Mouse (Mus musculus): ENCODE measurements at regions not wholly inside any gene's neighbourhood (a gene's known extent, or its start where the extent isn't known, plus 50 kb on each side); places are given as distances from the start of the nearest gene placed in this dataset.

- H3K9me3 ChIP-seq (replicated peaks) = no peaks in the 10 kb centered on the region
- no peak overlapping the region for H3K4me2 ChIP-seq (replicated peaks)
- H3K27ac ChIP-seq = no peak overlapping the region
- H3K36me3 ChIP-seq = no peaks in the 10 kb centered on the region
- no peak overlapping the region for H3K9ac ChIP-seq
- ATAC-seq (ENCODE audit: low FRiP score) = no peak
- no peak overlapping the region for H3K4me3 ChIP-seq
- H3K27me3 ChIP-seq = no peaks in the 10 kb centered on the region
- H3K4me1 ChIP-seq = peaks cover 10% of the 10 kb centered on the region; the same call in 1 of the 2 replicates
- WGBS = 87% methylated on average over 3 of the region's 3 CpGs
These were observed 97.6 kb upstream of the Nrp1 start for GRCm38 (mm10) chr8:128260836-128261235.

- no peak for ATAC-seq (ENCODE audit: low FRiP score)
- WGBS = 86% methylated on average over 3 of the region's 3 CpGs
- Histone ChIP-seq H3K4me2 (replicated peaks) (no peak overlapping the region), H3K27me3 (no peaks in the 10 kb centered on the region), H3K4me1 (peaks cover 10% of the 10 kb centered on the region), H3K4me3 (no peak overlapping the region), H3K27ac (no peak overlapping the region), H3K9me3 (replicated peaks) (no peaks in the 10 kb centered on the region), H3K36me3 (no peaks in the 10 kb centered on the region), H3K9ac (no peak overlapping the region)
These were observed 97.0 kb upstream of the Nrp1 start for GRCm38 (mm10) chr8:128261367-128261766.

- ATAC-seq (ENCODE audit: low FRiP score) = no peak
- Histone ChIP-seq H3K9me3 (replicated peaks) (no peaks in the 10 kb centered on the region), H3K27me3 (no peaks in the 10 kb centered on the region), H3K9ac (no peak overlapping the region), H3K4me1 (peaks cover 10% of the 10 kb centered on the region), H3K4me2 (replicated peaks) (no peak overlapping the region), H3K4me3 (no peak overlapping the region), H3K36me3 (no peaks in the 10 kb centered on the region), H3K27ac (no peak overlapping the region)
- 44% methylated on average over 9 of the region's 9 CpGs for WGBS
These were observed 95.0 kb upstream of the Nrp1 start for GRCm38 (mm10) chr8:128263251-128263947.

GRCm38 (mm10) chr8:128267261-128267660, 91.1 kb upstream of the Nrp1 start:
- Histone ChIP-seq H3K9me3 (replicated peaks) (no peaks in the 10 kb centered on the region), H3K4me3 (no peak overlapping the region), H3K4me1 (peaks cover 10% of the 10 kb centered on the region), H3K27ac (no peak overlapping the region), H3K9ac (no peak overlapping the region), H3K27me3 (no peaks in the 10 kb centered on the region), H3K36me3 (no peaks in the 10 kb centered on the region), H3K4me2 (replicated peaks) (no peak overlapping the region)
- 57% methylated on average over 4 of the region's 4 CpGs for WGBS
- no peak for ATAC-seq (ENCODE audit: low FRiP score)

- no peak overlapping the region for H3K9ac ChIP-seq
- H3K27ac ChIP-seq = no peak overlapping the region
- H3K4me3 ChIP-seq = no peak overlapping the region
- no peak for ATAC-seq (ENCODE audit: low FRiP score)
- WGBS = 72% methylated on average over 3 of the region's 3 CpGs
- no peaks in the 10 kb centered on the region for H3K27me3 ChIP-seq
- H3K36me3 ChIP-seq = no peaks in the 10 kb centered on the region
- no peaks in the 10 kb centered on the region for H3K9me3 ChIP-seq (replicated peaks)
- H3K4me1 ChIP-seq = peaks cover 10% of the 10 kb centered on the region
- no peak overlapping the region for H3K4me2 ChIP-seq (replicated peaks)
These were observed 90.4 kb upstream of the Nrp1 start for GRCm38 (mm10) chr8:128268010-128268409.

GRCm38 (mm10) chr8:128269546-128269945, 88.9 kb upstream of the Nrp1 start:
- Histone ChIP-seq H3K27me3 (no peaks in the 10 kb centered on the region), H3K27ac (no peak overlapping the region), H3K36me3 (no peaks in the 10 kb centered on the region), H3K4me2 (replicated peaks) (no peak overlapping the region), H3K4me3 (no peak overlapping the region), H3K9me3 (replicated peaks) (no peaks in the 10 kb centered on the region), H3K9ac (no peak overlapping the region), H3K4me1 (no peaks in the 10 kb centered on the region; the same call in 1 of the 2 replicates)
- WGBS = 84% methylated on average over 1 of the region's 1 CpGs
- no peak for ATAC-seq (ENCODE audit: low FRiP score)

- H3K9me3 ChIP-seq (replicated peaks) = no peaks in the 10 kb centered on the region
- H3K4me3 ChIP-seq = no peak overlapping the region
- H3K36me3 ChIP-seq = no peaks in the 10 kb centered on the region
- 28% methylated on average over 3 of the region's 3 CpGs for WGBS
- no peak overlapping the region for H3K4me2 ChIP-seq (replicated peaks)
- ATAC-seq (ENCODE audit: low FRiP score) = no peak
- H3K27me3 ChIP-seq = no peaks in the 10 kb centered on the region
- no peaks in the 10 kb centered on the region; the same call in 1 of the 2 replicates for H3K4me1 ChIP-seq
- no peak overlapping the region for H3K9ac ChIP-seq
- H3K27ac ChIP-seq = no peak overlapping the region
These were observed 85.5 kb upstream of the Nrp1 start for GRCm38 (mm10) chr8:128272866-128273344.

- no peak overlapping the region for H3K4me3 ChIP-seq
- H3K4me2 ChIP-seq (replicated peaks) = no peak overlapping the region
- no peak overlapping the region for H3K9ac ChIP-seq
- no peaks in the 10 kb centered on the region for H3K27me3 ChIP-seq
- H3K4me1 ChIP-seq = no peaks in the 10 kb centered on the region; the same call in 1 of the 2 replicates
- WGBS = 70% methylated on average over 1 of the region's 1 CpGs
- H3K9me3 ChIP-seq (replicated peaks) = no peaks in the 10 kb centered on the region
- no peak for ATAC-seq (ENCODE audit: low FRiP score)
- no peak overlapping the region for H3K27ac ChIP-seq
- no peaks in the 10 kb centered on the region for H3K36me3 ChIP-seq
These were observed 81.9 kb upstream of the Nrp1 start for GRCm38 (mm10) chr8:128276475-128276874.

- 77% methylated on average over 3 of the region's 3 CpGs for WGBS
- Histone ChIP-seq H3K9ac (no peak overlapping the region), H3K4me1 (no peaks in the 10 kb centered on the region), H3K9me3 (replicated peaks) (no peaks in the 10 kb centered on the region), H3K4me2 (replicated peaks) (no peak overlapping the region), H3K36me3 (no peaks in the 10 kb centered on the region), H3K27me3 (no peaks in the 10 kb centered on the region), H3K27ac (no peak overlapping the region), H3K4me3 (no peak overlapping the region)
- ATAC-seq (ENCODE audit: low FRiP score) = no peak
These were observed 75.6 kb upstream of the Nrp1 start for GRCm38 (mm10) chr8:128282802-128283201.

- H3K4me1 ChIP-seq = no peaks in the 10 kb centered on the region
- no peaks in the 10 kb centered on the region for H3K36me3 ChIP-seq
- no peaks in the 10 kb centered on the region for H3K27me3 ChIP-seq
- 89% methylated on average over 2 of the region's 2 CpGs for WGBS
- no peaks in the 10 kb centered on the region for H3K9me3 ChIP-seq (replicated peaks)
- no peak overlapping the region for H3K4me2 ChIP-seq (replicated peaks)
- H3K4me3 ChIP-seq = no peak overlapping the region
- H3K9ac ChIP-seq = no peak overlapping the region
- no peak for ATAC-seq (ENCODE audit: low FRiP score)
- no peak overlapping the region for H3K27ac ChIP-seq
These were observed 75.0 kb upstream of the Nrp1 start for GRCm38 (mm10) chr8:128283365-128283764.

GRCm38 (mm10) chr8:128284816-128285215, 73.6 kb upstream of the Nrp1 start:
- H3K27ac ChIP-seq = no peak overlapping the region
- WGBS = 79% methylated on average over 3 of the region's 3 CpGs
- no peak for ATAC-seq (ENCODE audit: low FRiP score)

GRCm38 (mm10) chr8:128290076-128290475, 68.3 kb upstream of the Nrp1 start:
- Histone ChIP-seq H3K9ac (no peak overlapping the region), H3K4me1 (no peaks in the 10 kb centered on the region), H3K36me3 (no peaks in the 10 kb centered on the region), H3K4me2 (replicated peaks) (no peak overlapping the region), H3K9me3 (replicated peaks) (no peaks in the 10 kb centered on the region), H3K4me3 (no peak overlapping the region), H3K27ac (no peak overlapping the region), H3K27me3 (no peaks in the 10 kb centered on the region)
- WGBS = 82% methylated on average over 4 of the region's 4 CpGs
- ATAC-seq (ENCODE audit: low FRiP score) = no peak

More at GRCm38 (mm10) chr8:128284816-128285215, 73.6 kb upstream of the Nrp1 start:
- H3K27me3 ChIP-seq = no peaks in the 10 kb centered on the region
- H3K9ac ChIP-seq = no peak overlapping the region
- no peak overlapping the region for H3K4me3 ChIP-seq
- H3K4me2 ChIP-seq (replicated peaks) = no peak overlapping the region
- H3K4me1 ChIP-seq = no peaks in the 10 kb centered on the region
- H3K9me3 ChIP-seq (replicated peaks) = no peaks in the 10 kb centered on the region
- H3K36me3 ChIP-seq = no peaks in the 10 kb centered on the region

- no peak overlapping the region for H3K4me2 ChIP-seq (replicated peaks)
- H3K9me3 ChIP-seq (replicated peaks) = no peaks in the 10 kb centered on the region
- no peak overlapping the region for H3K4me3 ChIP-seq
- no peaks in the 10 kb centered on the region for H3K27me3 ChIP-seq
- WGBS = 89% methylated on average over 6 of the region's 6 CpGs
- no peak overlapping the region for H3K9ac ChIP-seq
- no peak overlapping the region for H3K27ac ChIP-seq
- H3K36me3 ChIP-seq = no peaks in the 10 kb centered on the region
- ATAC-seq (ENCODE audit: low FRiP score) = no peak
- no peaks in the 10 kb centered on the region for H3K4me1 ChIP-seq
These were observed 66.0 kb upstream of the Nrp1 start for GRCm38 (mm10) chr8:128292394-128292793.

Measured in hindbrain, embryonic 12.5 days (tissue).